Mouse (Mus musculus) ovary, postnatal 36 days (tissue): ENCODE results near the gene B4galt5.

ENCODE experiments used
- DNase-seq: peaks from one replicate; pipeline ENCODE4 v3.0.0; 2022; ENCODE audit warnings: low spot score, mixed read lengths

Gene B4galt5

GRCm38 (mm10) chr2:167278751-167279526 is 70.0 kb downstream of the B4galt5 start:
- peak; percentile 65 for DNase-seq

- DNase-seq = peak; percentile 2
These were observed 71.0 kb downstream of the B4galt5 start for GRCm38 (mm10) chr2:167278011-167278410.

GRCm38 (mm10) chr2:167277026-167277425 is 72.0 kb downstream of the B4galt5 start:
- no peak for DNase-seq

GRCm38 (mm10) chr2:167275856-167276255 is 73.1 kb downstream of the B4galt5 start:
- peak; percentile 2 for DNase-seq

- DNase-seq = peak; percentile 2
These were observed 74.1 kb downstream of the B4galt5 start for GRCm38 (mm10) chr2:167274713-167275465.

GRCm38 (mm10) chr2:167273206-167273740 is 75.7 kb downstream of the B4galt5 start:
- DNase-seq = peak; percentile 2

GRCm38 (mm10) chr2:167272706-167273105 is 76.3 kb downstream of the B4galt5 start:
- DNase-seq = no peak

- DNase-seq = peak; percentile 5
These were observed 77.9 kb downstream of the B4galt5 start for GRCm38 (mm10) chr2:167271121-167271521.

GRCm38 (mm10) chr2:167270496-167270895 is 78.5 kb downstream of the B4galt5 start:
- no peak for DNase-seq

GRCm38 (mm10) chr2:167268721-167269120 is 80.3 kb downstream of the B4galt5 start:
- peak; percentile 3 for DNase-seq

- peak; percentile 2 for DNase-seq
These were observed 80.6 kb downstream of the B4galt5 start for GRCm38 (mm10) chr2:167268411-167268690.

- peak; percentile 2 for DNase-seq
These were observed 81.2 kb downstream of the B4galt5 start for GRCm38 (mm10) chr2:167267531-167268410.

GRCm38 (mm10) chr2:167266231-167266630 is 82.8 kb downstream of the B4galt5 start:
- DNase-seq = no peak

- DNase-seq = peak; percentile 4
These were observed 83.2 kb downstream of the B4galt5 start for GRCm38 (mm10) chr2:167265806-167266205.

GRCm38 (mm10) chr2:167265021-167265420 is 84.0 kb downstream of the B4galt5 start:
- DNase-seq = peak; percentile 2

- DNase-seq = peak; percentile 2
These were observed 85.1 kb downstream of the B4galt5 start for GRCm38 (mm10) chr2:167263931-167264330.

GRCm38 (mm10) chr2:167263040-167263810 is 85.8 kb downstream of the B4galt5 start:
- peak; percentile 22 for DNase-seq

- DNase-seq = peak; percentile 3
These were observed 86.5 kb downstream of the B4galt5 start for GRCm38 (mm10) chr2:167262433-167262832.

GRCm38 (mm10) chr2:167261106-167261505 is 87.9 kb downstream of the B4galt5 start:
- peak; percentile 3 for DNase-seq

GRCm38 (mm10) chr2:167257790-167258189 is 91.2 kb downstream of the B4galt5 start:
- no peak for DNase-seq

- no peak for DNase-seq
These were observed 94.2 kb downstream of the B4galt5 start for GRCm38 (mm10) chr2:167254808-167255207.
